Mouse (Mus musculus): Measurements from ENCODE around the gene Zdhhc21.

Zdhhc21 gene

GRCm38 (mm10) chr4:82864974-82865699 lies 5.4 kb upstream of the Zdhhc21 start:
- in situ Hi-C loops (cut with MboI, MseI) = no loop called here

GRCm38 (mm10) chr4:82863316-82863715 lies 3.6 kb upstream of the Zdhhc21 start:
- in situ Hi-C loops (cut with MboI, MseI) = no loop called here

GRCm38 (mm10) chr4:82861451-82861850 lies 1.7 kb upstream of the Zdhhc21 start:
- in situ Hi-C loops (cut with MboI, MseI) = no loop called here

DNA sequence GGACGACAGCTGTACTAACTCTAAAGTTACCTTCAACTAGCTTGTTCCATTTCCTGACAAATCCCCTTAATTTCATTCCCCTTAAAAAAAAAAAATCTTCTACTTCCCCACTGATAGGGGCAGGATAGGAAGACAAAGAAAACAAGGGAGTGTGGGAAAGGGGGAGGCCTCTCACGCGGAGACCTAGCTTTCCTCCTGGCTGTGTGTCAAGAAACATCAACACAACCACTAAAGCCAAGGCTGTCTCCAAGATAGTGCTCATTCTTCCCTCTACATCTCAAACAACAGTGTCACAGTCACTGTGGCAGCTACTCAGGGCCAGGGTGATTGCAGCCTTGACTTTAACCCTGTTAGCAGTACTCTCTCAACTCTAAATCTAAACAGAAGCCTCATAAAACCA lies 808 bp upstream of the Zdhhc21 start:
- in situ Hi-C loops (cut with MboI, MseI) = no loop called here

- in situ Hi-C loops (cut with MboI, MseI) = no loop called here
Observed at GRCm38 (mm10) chr4:82858431-82859010, 1.2 kb downstream of the Zdhhc21 start.

DNA sequence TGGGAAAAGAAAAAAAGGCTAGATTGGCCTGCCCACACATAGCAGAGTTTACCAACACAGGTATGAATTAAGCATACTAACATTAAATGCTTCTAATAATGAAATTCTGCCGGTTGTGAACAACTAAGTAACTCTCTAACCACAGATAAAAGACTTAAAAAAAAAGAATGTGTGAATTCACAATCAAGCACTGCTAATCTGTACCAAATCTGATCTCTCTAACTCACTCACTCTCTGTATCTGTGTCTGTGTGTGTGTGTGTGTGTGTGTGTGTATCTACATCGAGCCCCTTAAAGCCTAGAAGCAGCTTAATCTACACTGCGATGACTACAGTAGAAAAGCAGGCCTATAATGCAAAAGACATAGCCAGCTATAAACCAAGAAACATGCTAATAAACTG lies 2.8 kb downstream of the Zdhhc21 start:
- in situ Hi-C loops (cut with MboI, MseI) = no loop called here

DNA sequence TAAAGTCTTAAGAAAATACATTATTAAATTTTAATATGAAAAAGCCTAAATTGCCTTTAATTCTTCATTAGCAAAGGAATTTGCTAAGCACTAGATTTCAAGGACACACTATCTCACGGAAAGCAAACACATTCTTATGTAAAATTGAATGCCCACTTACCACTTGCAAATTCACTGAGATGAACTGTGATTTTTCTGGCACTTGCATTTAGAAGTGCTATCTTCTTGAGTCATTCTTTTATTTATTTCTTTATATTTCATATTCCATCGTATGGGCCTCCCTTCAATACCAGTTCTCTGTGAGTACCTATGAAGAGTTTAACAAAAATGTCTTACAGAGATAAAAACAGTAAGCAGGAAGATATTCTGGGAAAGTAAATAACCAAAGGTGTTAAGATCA lies 5.9 kb downstream of the Zdhhc21 start:
- in situ Hi-C loops (cut with MboI, MseI) = no loop called here

DNA sequence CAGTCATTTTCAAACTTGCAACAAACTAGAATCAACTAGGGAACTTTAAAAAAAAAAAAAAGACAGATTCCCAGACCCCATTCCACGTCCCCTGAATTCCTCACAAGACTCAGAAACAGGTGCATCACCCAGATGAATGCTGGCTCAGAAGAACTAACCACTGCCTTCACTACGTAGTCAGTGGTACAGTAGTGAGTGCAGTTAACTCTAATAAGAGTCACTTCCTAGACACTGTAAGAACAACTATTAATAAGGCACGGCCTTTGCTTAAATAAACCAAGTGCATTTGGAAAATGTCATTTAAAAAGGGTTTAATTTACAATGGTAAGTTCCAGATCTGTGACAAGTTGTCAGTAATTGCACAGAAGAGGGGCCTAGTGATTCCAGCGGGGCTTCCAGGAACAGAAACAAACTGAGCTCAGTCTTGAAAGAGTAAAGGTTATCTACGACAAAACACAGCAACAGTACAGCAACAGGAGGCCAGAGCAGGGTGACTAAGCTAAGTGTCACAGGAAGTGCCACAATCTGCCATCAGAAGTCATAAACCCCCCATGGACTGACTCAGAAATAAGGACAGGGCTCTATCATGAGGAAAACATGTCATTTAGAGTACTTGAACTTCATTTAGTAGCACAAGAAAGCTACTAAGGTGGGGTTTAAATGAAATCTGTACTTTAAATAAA lies 11.1 kb downstream of the Zdhhc21 start:
- in situ Hi-C loops (cut with MboI, MseI) = no loop called here

GRCm38 (mm10) chr4:82837526-82838240 lies 22.1 kb downstream of the Zdhhc21 start:
- in situ Hi-C loops (cut with MboI, MseI) = no loop called here

GRCm38 (mm10) chr4:82831155-82831554 lies 28.6 kb downstream of the Zdhhc21 start:
- in situ Hi-C loops (cut with MboI, MseI) = no loop called here

DNA sequence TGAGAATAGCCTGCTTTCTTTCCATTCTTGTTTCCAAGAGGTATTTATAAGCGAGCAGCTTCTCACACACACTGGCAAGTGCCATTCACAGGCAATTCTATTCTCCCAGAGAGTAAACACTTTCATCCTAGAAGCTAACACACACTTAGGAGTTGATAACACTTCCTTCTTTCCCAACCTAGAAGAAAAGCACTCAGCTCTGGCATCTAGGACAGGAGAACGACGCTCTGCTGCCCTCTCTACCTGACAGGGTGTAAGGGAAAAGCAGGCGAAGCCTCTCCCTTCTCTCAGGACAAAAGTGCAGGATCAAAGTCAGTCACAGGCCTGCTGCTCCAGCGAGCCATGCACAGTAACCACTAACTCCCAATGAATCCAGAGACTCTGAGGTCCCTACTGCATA lies 30.3 kb downstream of the Zdhhc21 start:
- in situ Hi-C loops (cut with MboI, MseI) = no loop called here

DNA sequence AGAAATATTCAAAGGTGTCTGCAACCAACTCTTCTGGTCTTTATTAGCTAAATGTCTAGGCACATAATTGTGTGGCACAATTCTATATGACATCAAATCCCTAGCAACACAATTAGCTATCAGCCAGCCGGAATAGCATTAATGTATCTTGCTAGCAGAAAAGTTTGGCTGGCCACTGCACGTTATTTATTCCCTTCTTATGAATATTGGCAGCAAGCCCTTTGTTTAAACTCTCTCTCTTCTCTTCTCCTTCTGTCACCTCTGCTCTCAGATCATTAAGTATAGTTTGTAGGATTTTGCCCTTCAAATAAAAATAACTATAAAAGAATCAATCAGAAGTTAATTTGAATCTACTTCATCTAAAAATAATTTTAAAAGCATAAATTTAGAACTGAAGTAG lies 32.8 kb downstream of the Zdhhc21 start:
- in situ Hi-C loops (cut with MboI, MseI) = no loop called here

DNA sequence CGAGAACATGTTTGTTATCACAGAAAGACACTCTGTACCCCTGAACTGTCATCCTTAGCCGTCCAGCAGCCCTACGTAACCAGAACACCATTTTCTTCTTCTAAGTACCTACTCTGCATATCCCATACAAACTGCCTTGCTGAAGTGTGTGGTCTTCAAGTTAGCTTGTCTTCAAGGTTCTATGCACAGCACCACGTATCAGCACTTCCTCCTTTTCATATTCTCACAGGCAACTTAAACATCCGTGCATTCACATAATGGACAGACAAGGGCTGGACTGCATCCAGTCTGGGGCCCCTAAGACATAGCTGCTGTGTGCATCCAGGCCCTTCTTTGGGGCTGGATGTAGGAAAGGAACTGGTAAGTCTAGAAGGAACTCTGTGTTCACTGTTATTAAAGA lies 41.9 kb downstream of the Zdhhc21 start:
- in situ Hi-C loops (cut with MboI, MseI) = no loop called here

DNA sequence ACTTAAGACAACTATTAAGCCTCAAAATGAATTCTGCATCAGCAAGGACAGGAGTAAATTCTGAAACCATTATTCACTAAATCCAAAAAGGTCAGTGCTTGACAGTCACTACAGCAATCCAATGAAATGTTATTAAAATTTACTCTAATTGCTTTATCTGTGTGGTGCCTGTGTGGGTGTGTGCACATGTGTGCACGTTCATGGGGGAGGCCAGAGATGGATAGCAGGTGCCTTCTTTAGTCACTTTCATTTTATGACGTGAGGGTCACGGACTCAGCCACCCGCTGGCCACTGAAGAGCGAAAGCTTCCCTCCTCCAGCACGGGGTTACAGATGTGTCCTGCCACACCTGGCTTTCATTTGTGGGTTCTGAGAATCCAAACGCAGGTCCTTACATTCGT lies 43.4 kb downstream of the Zdhhc21 start:
- in situ Hi-C loops (cut with MboI, MseI) = no loop called here

DNA sequence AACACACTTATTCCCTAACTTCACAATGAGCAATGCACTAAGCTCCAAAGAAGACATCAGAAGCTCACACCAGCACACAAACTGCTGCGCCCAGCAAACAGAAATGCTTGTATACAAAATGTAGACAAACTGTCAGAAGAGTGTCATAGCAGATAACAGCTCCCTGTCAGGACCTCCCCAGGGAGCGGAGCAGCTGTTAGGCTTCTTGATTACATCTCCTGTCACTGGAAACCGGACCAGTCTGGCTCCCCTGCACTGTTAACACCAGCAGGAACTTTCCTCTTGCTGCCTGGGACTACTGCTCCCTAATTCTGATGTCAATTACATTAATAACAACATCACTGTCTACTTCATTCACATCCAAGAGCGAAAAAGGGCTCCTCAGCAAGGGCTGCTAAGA lies 44.5 kb downstream of the Zdhhc21 start:
- in situ Hi-C loops (cut with MboI, MseI) = no loop called here

GRCm38 (mm10) chr4:82813356-82813755 lies 46.4 kb downstream of the Zdhhc21 start:
- in situ Hi-C loops (cut with MboI, MseI) = loop anchor here in 1 of 2 experiments (5.0 kb wide), 1 partner anchor 51 kb away; no protein-coding TSS in a partner anchor

DNA sequence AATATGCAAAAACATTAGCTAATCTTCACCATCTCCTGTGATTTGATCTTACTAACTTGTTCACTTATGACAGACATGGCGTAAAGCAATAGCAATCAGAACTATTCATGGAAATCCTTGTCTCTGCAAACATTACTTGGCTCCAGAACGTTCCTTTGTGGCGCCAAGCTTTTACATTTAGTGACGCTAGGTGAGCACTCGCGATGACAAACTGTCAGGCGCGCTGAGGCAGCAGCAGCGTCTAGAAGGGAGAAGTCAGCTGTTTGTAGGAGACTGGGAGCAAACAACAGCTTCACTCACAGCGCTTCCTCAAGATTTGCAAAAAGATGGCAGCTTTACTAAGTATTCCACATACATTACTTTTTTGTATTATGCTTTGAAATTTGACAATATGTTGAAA lies 51.9 kb downstream of the Zdhhc21 start:
- in situ Hi-C loops (cut with MboI, MseI) = no loop called here

DNA sequence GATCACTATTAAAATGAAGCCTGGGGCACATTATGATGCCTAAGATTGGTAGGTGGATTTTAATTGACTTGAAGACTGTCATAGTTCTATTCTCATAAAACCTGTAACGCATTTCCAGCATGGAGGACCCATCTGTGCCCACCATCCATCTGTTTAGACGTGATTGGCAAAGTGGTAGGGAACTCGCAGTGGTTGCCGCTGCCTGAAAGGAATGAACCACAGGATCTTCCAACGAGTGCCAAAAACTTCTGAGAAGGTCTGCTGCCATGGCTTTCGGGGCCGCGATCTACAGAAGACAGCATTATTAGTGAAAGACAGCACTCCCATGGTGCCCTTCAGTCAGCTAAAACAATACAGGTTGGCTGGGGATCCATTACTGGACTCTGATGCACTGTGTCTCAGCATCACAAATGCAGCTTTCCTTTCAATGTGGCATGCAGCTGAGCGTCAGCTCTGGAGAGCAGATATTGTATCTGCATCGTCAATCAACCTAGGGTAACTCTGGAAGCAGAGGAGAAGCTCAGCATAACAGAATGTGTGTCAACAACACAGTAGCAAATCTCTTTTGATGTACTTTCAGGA lies 53.5 kb downstream of the Zdhhc21 start:
- in situ Hi-C loops (cut with MboI, MseI) = no loop called here

DNA sequence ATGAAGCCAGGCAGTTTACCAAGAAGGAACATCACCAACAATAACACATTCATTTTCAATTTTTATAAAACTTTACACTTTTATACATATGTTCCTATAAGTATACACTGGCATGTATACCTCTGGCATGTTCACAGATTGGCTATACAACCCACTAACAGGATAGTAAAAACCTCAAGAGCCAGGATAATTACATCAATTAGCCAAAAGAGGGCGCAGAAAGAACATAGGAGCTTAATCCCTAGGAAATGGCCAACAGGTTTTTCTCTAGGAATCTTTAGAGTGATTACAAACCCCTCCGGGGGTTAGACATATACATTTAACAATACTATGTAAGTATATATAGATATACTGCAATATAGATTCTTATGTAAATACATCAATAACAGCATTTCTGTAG lies 55.7 kb downstream of the Zdhhc21 start:
- in situ Hi-C loops (cut with MboI, MseI) = no loop called here

- in situ Hi-C loops (cut with MboI, MseI) = no loop called here
Observed at GRCm38 (mm10) chr4:82793608-82794007, 66.2 kb downstream of the Zdhhc21 start.

DNA sequence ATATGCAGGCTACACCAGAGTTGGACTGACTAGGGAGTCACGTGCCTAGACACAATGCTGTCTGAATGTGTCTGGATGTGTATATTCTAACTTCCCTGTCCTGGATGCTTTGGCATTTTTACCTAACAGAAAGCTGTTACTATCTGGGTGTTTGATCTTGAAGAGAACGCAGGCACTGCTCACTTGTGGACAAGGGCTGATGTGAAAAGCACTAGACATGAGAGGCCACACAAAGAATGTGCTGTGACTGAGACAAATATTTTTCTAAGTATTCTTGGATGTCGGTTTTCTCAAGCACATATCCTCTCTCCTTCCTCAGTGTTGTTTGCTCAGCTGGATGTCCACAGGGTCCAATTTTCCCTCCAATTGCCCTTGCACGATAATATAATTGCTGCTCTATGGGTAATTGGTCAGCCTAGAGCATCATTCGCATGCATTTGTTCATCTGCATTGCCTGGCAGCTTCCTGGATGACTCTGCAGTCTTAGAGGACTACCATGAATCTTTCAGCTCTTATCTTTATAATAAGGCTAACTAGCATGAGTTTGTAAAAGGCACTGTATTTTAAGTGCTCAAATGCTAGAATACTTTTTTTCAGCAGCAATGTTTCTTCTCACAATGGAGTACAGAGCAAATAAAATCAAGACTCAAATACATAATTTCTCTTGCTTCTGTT lies 66.7 kb downstream of the Zdhhc21 start:
- in situ Hi-C loops (cut with MboI, MseI) = no loop called here
